Mouse (Mus musculus): ENCODE measurements around the gene Cep41.

DNA sequence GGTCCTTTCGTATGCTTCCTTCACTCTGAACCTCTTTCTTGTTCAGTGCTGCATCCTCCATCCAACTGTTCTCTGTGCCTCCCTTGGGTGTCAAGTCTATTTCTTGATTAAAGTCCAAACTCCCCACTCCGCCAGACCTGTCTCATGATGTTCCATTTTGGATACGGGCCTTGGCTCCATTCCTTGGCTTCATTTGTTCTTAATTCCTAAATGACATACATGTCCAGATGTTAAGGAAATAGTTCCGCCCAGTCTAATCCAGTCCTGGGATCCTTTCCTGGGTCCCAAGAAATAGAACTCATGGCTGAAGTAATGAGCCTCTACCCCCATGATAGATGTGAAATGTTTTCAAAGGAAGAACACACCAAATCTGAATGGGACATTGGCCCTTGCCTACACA, 4.5 kb upstream of the Cep41 start:
- TF ChIP-seq CTCF (IDR thresholded peaks at IDR 0.05; ENCODE audit: insufficient read depth, low read length) (no peak), POLR2A (IDR thresholded peaks at IDR 0.05; ENCODE audit: borderline replicate concordance, extremely low read depth, low read depth, low read length) (no peak)

Data from lung, adult 2 months (tissue).